ENCODE assay signal across 10 mouse cellular contexts in genomic region chr11:34783587-34784043, GRCm38 (mm10). TPM values are rescaled to one million over a fixed set of nuclear protein-coding genes. Genes with fewer than 3 reads are reported as not detected.
A peak's percentile ranks its signal among the peaks of the same experiment; 100 is the strongest.
DNase-seq lines count a peak whose midpoint lies in the region.
"Had no signal": no experiment of that assay in that cellular context is flagged by ENCODE, and none has a peak within 500 bp of the region (broad histone marks: within the 10 kb centered on the region; RNA-seq: fewer than 3 reads in every experiment).

Dock2 (minus strand) TSS chr11:34783892.

- DNase-seq in left cerebral cortex, postnatal 36 days (ENCODE audit: low spot score in 2 of 2) = peak; percentile 7
- no peak for DNase-seq in left cerebral cortex, adult 8-10 months (ENCODE audit: low spot score in 2 of 2)
- peak; percentile 16 to 30 for DNase-seq in heart, postnatal 36 days
- DNase-seq in thymus, postnatal 36 days = peak; percentile 81 to 83
- DNase-seq in embryo, embryonic 10 days (ENCODE audit: low spot score) = no peak
- DNase-seq in right cerebral cortex, postnatal 4 days = no peak
- DNase-seq in frontal cortex, postnatal 10 days (ENCODE audit: low spot score in 2 of 2) = no peak

- intact Hi-C loops in left cerebral cortex, postnatal 36 days (cut with DNase I) = no loop called here
- intact Hi-C loops in heart, postnatal 36 days (cut with DNase I) = no loop called here

- H3K4me1 ChIP-seq in megakaryocyte, embryonic 14.5 days = peaks cover 43% of the 10 kb centered on the region
- H3K4me1 ChIP-seq: forebrain, embryonic 10.5 days; limb, embryonic 13.5 days had no signal

- H3K4me3 ChIP-seq in megakaryocyte, embryonic 14.5 days (replicated peaks) = peak within 1 kb of the TSS; percentile 95
- H3K4me3 ChIP-seq: forebrain, embryonic 10.5 days; limb, embryonic 13.5 days had no signal

- H3K27me3 ChIP-seq in megakaryocyte, embryonic 14.5 days (replicated peaks) = peaks cover 17% of the 10 kb centered on the region
- H3K27me3 ChIP-seq: limb, embryonic 13.5 days had no signal

- H3K36me3 ChIP-seq in megakaryocyte, embryonic 14.5 days (replicated peaks; ENCODE audit: low read length) = peaks cover 5% of the 10 kb centered on the region
- H3K36me3 ChIP-seq: forebrain, embryonic 10.5 days; limb, embryonic 13.5 days had no signal

- peaks cover 8% of the 10 kb centered on the region for H3K9me3 ChIP-seq in megakaryocyte, embryonic 14.5 days
- H3K9me3 ChIP-seq: forebrain, embryonic 10.5 days; limb, embryonic 13.5 days had no signal

RNA-seq across cellular contexts. Expression of gene Dock2, which starts in this region (rescaled TPM):
- 1 to 10 TPM; 2.5 to 4.1 TPM for total RNA-seq in left cerebral cortex, postnatal 36 days (2021)
- total RNA-seq in left cerebral cortex, adult 8-10 months (2022) = 1 to 10 TPM; 3.3 to 8.6 (median 5.4) TPM
- total RNA-seq in heart, postnatal 36 days (2021) = 1 to 10 TPM; 2.0 to 2.8 TPM
- polyA plus RNA-seq in megakaryocyte, embryonic 14.5 days (2012; ENCODE audit: insufficient read depth, low replicate concordance) = 4.7 and 15.1 TPM in 2 replicates

Comparison
In these comparisons a context has a peak if more than half of its experiments do, and no peak if none do; other contexts are left out.
1. DNase-seq: peak in left cerebral cortex, postnatal 36 days (2 of 2), heart, postnatal 36 days (2 of 2) and thymus, postnatal 36 days (2 of 2); none in left cerebral cortex, adult 8-10 months (0 of 2), embryo, embryonic 10 days (single experiment), right cerebral cortex, postnatal 4 days (single experiment) and frontal cortex, postnatal 10 days (0 of 2).